Mouse (Mus musculus) cerebellum, adult 8-10 months (tissue): Measurements from ENCODE around the gene Ephb4.

Experiments
- DNase-seq: peaks from one replicate; pipeline ENCODE4 v3.0.0; 2022

Gene Ephb4

GRCm38 (mm10) chr5:137349384-137350204, at the start of gene Ephb4:
Gene Ephb4 (plus strand): TSS chr5:137350109.
- no peak for DNase-seq

- no peak for DNase-seq
Observed at GRCm38 (mm10) chr5:137301253-137301652, 48.7 kb upstream of the Ephb4 start.

GRCm38 (mm10) chr5:137303609-137304008, 46.3 kb upstream of the Ephb4 start:
- DNase-seq, result no peak

GRCm38 (mm10) chr5:137304165-137304564, 45.7 kb upstream of the Ephb4 start:
- no peak for DNase-seq

GRCm38 (mm10) chr5:137304816-137305215, 45.1 kb upstream of the Ephb4 start:
- no peak for DNase-seq

GRCm38 (mm10) chr5:137305822-137306221, 44.1 kb upstream of the Ephb4 start:
- no peak for DNase-seq

GRCm38 (mm10) chr5:137306439-137307005, 43.4 kb upstream of the Ephb4 start:
- DNase-seq, result no peak

GRCm38 (mm10) chr5:137307071-137307912, 42.6 kb upstream of the Ephb4 start, which contains the start of gene Srrt:
Gene Srrt (minus strand): TSS chr5:137307674.
- peak; percentile 86 for DNase-seq

- DNase-seq, result no peak
Observed at GRCm38 (mm10) chr5:137308356-137308755, 41.6 kb upstream of the Ephb4 start.

- no peak for DNase-seq
Observed at GRCm38 (mm10) chr5:137313466-137314192, 36.3 kb upstream of the Ephb4 start.

- DNase-seq, result no peak
Observed at GRCm38 (mm10) chr5:137314193-137315083, 35.5 kb upstream of the Ephb4 start, which contains the start of gene Trip6. Gene Trip6 (minus strand): TSS chr5:137314404.

GRCm38 (mm10) chr5:137315084-137315903, 34.6 kb upstream of the Ephb4 start:
- no peak for DNase-seq

GRCm38 (mm10) chr5:137317361-137317760, 32.5 kb upstream of the Ephb4 start:
- DNase-seq, result no peak

GRCm38 (mm10) chr5:137318570-137318969, 31.3 kb upstream of the Ephb4 start:
- no peak for DNase-seq

- DNase-seq, result no peak
Observed at GRCm38 (mm10) chr5:137320996-137321395, 28.9 kb upstream of the Ephb4 start.

- no peak for DNase-seq
Observed at GRCm38 (mm10) chr5:137330910-137331309, 19.0 kb upstream of the Ephb4 start.

- no peak for DNase-seq
Observed at GRCm38 (mm10) chr5:137332857-137333511, 16.9 kb upstream of the Ephb4 start.

GRCm38 (mm10) chr5:137333512-137334174, 16.3 kb upstream of the Ephb4 start, which contains the start of gene Slc12a9:
Gene Slc12a9 (minus strand): TSS chr5:137333597.
- peak; percentile 96 for DNase-seq

- DNase-seq, result no peak
Observed at GRCm38 (mm10) chr5:137334317-137334716, 15.6 kb upstream of the Ephb4 start.
